Mouse (Mus musculus) left cerebral cortex, adult 2 months (tissue): ENCODE measurements at regions not wholly inside any gene's neighbourhood (a gene's known extent, or its start where the extent isn't known, plus 50 kb on each side); places are given as distances from the start of the nearest gene placed in this dataset.

ENCODE experiments used
- DNase-seq, 2 experiments: peaks; one replicate each; pipeline ENCODE4 v3.0.0; 2021 to 2022; ENCODE audit warnings: low spot score in 2 of 2, mixed read lengths in 1 of 2; ENCODE audit errors: extremely low spot score in 1 of 2
- H3K27ac ChIP-seq: fragments of 200-600 bp; 2 replicates; pipeline ENCODE4 v1.8.1; 2022
- H3K4me3 ChIP-seq: fragments of 200-600 bp; 2 replicates; pipeline ENCODE4 v1.8.1; 2022
- CTCF ChIP-seq: fragments of 200-600 bp; IDR thresholded peaks from 2 replicates; pipeline ENCODE4 v1.8.1; 2022; ENCODE audit warnings: antibody characterized with exemption, mild to moderate bottlenecking, moderate library complexity
- intact Hi-C: fragments of 180-260 bp; cut with DNase I; formaldehyde crosslinking; loops from one replicate; pipeline ENCODE4 v1.15.1; 2025

DNA sequence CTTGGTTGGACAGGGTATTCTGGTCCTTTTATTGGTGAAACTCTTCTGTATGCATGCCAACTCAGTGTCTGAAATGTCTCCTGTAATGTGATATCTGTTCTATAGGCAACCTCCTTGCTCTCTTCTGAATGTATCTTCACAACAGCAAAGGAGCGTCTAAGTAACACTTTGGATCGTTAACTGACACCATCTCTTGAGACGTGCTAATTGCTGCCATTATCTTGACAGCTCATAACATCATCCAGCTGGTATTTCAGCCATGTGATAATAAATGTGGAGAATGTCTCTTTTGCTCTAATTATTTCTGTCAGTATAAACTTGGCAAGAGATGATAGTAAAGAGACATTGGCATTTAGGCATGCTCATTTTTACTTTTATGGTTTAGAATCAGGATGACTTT lies 68.8 kb upstream of the Col8a1 start:
- DNase-seq, result no peak
- no peak for TF ChIP-seq CTCF
- H3K27ac ChIP-seq, result no peak overlapping the region
- H3K4me3 ChIP-seq, result no peak overlapping the region
- intact Hi-C loops, result no loop called here

DNA sequence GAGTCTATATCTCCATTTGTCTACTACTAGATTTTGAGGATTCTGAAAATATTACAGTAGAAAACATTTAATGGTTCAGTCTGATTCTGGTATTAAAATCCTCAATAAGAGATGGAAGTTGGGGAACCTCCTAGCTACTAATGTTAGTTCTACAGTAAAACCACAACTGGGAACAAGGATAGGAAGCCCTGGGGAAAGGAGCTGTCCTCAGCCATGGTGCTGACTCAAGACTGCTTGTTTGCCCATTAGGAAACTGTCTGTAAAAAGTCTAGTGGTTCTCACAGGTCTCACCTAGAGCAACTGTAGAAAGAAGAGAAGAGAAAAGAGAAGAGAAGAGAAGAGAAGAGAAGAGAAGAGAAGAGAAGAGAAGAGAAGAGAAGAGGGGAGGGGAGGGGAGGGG lies 90.9 kb upstream of the Col8a1 start:
- Histone ChIP-seq H3K4me3 (no peak overlapping the region), H3K27ac (no peak overlapping the region)
- TF ChIP-seq CTCF, result no peak
- DNase-seq, result no peak
- intact Hi-C loops, result no loop called here

DNA sequence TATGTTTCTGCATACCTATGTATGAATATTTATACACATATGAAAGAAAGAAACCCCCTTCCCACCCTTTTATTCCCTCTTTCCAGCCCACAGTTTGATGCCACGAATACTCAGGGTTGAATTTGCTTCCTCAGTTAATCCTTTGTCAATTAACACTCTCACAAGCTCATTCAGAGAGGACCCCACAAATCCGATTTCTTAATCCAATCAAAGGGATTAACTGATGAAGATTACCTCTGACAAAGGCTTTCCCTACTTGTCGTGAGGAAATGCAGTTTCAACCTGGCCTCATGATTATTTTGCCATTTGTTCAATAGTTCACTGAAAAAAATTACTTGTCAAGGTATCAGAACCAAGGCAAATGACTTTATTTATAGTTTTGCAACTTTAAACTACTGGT lies 91.8 kb upstream of the Col8a1 start:
- Histone ChIP-seq H3K4me3 (no peak overlapping the region), H3K27ac (no peak overlapping the region)
- no peak for DNase-seq
- TF ChIP-seq CTCF, result no peak
- intact Hi-C loops, result no loop called here

DNA sequence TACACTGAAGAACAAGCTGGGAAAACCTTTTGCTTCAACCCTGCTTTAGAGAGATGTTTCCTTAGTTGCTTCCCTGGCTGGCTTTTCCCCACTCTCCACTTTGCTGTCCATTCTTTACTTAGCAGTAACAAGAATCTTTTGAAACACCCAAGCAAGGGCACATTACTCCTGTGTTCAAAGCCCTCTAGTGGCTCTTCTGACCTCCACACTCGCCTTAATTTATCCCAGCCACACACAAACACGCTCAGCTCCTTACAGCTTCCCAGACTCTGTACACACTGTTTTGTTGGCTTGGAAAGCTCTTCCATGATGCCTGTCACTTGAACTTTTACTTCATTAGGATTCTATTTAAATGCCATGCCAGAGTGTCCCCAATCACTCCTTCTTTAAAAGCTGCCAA lies 97.3 kb upstream of the Col8a1 start:
- intact Hi-C loops, result no loop called here
- TF ChIP-seq CTCF, result peak; percentile 15; the same call in 1 of the 2 replicates
- Histone ChIP-seq H3K4me3 (no peak overlapping the region), H3K27ac (no peak overlapping the region)
- DNase-seq, result no peak

DNA sequence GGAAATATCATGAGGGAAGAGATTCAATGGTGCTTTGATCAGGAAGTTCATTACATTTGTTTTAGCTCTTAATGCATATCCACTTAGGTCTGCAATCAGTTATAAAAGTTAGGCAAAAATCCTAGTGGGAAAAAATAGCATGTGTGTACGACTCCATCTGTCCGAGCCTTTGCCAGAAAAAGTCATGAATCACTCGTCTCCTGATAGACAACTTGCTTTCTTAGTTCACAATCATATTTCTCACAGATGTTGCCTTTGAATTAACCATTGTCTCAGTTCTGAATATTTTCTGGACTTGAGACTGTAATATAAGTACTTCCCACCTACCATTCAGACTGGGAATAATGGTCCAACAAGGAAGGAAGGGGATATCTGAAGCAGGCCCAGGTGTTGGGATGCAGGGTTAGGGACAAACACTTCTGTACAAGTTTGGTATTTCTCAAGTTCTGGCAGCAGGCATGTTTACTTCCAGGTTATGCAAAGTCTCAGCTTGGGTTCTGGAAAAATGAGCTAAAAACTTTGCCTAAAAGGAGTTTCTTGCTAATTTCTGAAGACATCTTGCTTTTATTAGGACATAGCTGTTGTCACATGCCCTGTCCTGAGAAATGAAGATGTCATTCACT lies 98.4 kb upstream of the Col8a1 start:
- H3K4me3 ChIP-seq, result no peak overlapping the region
- DNase-seq, result no peak
- no peak overlapping the region for H3K27ac ChIP-seq
- TF ChIP-seq CTCF, result no peak
- intact Hi-C loops, result no loop called here

DNA sequence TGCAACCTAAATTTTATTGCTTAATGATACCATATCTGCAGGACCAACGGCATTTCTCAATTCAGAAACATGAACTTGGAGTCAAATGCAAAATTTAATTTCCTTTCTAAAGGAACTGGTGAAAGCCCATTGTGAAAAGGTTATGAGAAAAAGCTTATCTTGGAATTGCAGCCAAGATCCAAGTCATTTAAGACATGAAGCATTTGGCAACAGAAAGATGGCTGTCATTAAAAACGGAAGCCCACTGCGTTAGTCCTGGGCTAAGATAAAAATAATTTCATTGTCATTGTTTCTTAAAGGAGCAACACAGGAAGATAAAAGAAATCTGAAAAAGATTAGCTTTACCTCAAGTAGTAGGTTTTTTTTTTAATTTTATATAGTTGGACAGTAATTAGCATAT lies 99.2 kb upstream of the Col8a1 start:
- Histone ChIP-seq H3K27ac (no peak overlapping the region), H3K4me3 (no peak overlapping the region)
- DNase-seq, result no peak
- intact Hi-C loops, result no loop called here
- no peak for TF ChIP-seq CTCF

DNA sequence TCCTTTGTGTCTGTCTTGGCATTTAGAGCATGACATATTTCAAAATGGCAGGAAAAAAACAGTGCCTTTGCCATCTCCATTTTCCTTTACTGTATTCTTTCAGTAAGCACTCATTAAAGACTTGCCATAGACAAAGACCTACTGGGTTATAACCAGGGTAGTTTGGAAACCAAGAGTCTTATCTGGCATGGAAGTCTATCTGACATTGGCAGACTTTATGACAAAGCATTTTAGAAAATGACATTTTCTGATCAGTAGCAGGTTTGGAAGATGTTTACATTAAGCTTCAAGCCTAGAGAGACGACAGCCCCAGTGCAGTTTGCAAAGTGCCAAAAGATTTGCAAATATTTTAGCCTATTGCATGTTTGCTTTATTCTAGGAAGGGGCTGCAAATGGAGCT lies 102.5 kb upstream of the Col8a1 start:
- Histone ChIP-seq H3K4me3 (no peak overlapping the region), H3K27ac (no peak overlapping the region)
- no peak for DNase-seq
- TF ChIP-seq CTCF, result no peak
- intact Hi-C loops, result no loop called here

DNA sequence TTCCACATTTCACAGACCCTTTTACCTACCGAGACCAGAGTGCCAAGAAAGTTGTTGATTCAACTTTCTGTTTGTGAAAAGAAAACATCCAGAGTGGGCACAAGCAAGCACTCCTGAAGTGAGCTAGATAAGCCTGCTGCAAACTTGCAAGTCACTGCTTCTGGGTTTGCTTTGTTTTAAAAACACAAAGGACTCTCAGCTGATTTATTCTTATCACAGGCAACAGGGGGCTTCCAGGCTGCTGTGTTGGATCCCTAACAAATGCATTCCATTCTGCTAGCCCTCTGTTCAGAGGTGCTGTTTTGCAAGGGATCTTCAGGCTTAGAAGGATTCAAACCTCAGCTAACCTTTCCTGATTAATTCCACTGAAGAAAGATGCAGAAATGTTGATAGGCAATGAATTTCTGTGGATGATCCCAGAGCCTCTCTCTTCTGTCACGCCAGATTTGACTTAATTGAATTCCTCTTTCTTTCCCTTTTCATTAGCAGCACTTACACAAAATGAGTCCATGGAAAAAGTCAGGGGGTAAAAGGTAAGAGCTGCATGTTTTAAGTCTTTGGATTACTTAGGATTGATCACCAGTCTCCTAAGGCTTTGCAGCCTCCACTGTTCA lies 103.7 kb upstream of the Col8a1 start:
- Histone ChIP-seq H3K27ac (no peak overlapping the region), H3K4me3 (no peak overlapping the region)
- no peak for DNase-seq
- no peak for TF ChIP-seq CTCF
- intact Hi-C loops, result no loop called here

DNA sequence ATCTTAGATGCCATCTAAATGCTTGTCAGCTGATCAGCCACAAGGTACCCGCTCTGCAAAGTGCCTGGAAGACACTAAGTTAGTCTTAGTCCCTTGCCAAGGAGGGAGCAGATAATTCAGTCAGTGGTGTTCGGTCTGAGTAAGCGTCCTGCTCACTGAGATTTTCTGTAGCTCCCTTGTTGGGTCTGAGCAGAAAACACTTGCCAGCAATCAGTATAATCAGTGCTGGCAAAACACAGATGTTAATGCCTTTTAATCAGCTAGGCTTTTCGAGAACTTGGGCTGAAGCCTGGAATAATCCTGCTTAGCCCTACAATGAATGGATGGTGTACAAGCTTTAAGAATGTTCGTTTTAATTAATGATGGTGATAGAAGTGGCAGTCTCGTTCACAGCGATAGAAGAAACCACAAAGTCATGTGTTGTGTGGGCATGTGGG lies 104.2 kb upstream of the Col8a1 start:
- no peak overlapping the region for H3K27ac ChIP-seq
- TF ChIP-seq CTCF, result no peak

DNA sequence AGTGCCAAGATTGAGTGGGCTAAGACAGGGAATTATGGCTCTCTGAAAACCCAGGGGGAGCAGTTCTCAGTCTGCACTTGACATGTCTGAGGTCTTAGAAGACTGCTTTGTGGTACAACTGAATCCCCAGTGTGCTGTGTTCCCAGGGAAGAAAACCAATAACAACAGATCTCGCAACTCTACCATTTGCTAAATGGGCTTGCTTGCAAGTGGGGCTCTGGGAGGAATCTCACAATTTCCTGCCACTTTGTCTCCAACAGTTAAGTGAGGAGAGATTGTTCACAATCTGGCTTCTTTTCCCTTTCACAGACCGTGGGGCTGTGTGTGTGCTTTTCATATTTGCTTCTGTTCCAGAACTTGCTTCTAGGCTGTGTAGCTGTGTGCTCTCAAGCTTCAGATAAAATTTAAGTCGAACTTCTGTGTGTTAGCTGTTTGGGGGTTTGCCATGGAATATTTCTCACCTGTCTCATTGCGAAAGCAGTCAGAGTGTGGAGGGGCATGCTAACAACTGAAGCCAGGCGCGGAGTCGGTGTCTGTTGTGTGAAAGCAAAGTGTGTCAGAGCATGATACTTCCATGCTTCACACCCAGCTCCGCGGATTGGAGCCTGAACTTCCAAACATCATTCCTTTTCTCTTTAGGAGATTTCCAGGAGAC lies 108.8 kb upstream of the Col8a1 start:
- Histone ChIP-seq H3K4me3 (no peak overlapping the region), H3K27ac (no peak overlapping the region)
- no peak for TF ChIP-seq CTCF
- DNase-seq, result no peak
- intact Hi-C loops, result no loop called here

More for the DNA sequence above, 104.2 kb upstream of the Col8a1 start:
- intact Hi-C loops, result no loop called here
- H3K4me3 ChIP-seq, result no peak overlapping the region
- DNase-seq, result no peak

DNA sequence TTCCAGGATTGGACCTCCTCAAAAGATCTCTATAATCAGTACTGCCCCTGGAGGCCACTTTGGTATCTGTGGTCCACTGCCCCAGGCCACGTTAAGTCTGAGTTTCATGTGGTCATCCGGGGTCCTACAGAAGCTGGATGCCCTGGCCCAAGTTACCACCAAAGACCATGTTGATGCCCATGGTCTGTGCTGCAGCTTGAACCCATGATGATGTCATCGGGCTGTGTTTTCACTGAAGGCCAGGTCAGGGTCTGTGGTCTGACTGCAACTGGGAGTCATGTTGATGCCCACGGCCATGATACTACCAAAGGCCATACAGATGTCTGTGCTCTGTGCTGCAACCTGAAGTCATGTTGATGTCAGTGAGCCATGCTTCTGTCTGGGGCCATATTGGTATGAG lies 122.3 kb upstream of the Col8a1 start:
- no peak overlapping the region for H3K4me3 ChIP-seq
- no peak for TF ChIP-seq CTCF
- no peak for DNase-seq
- H3K27ac ChIP-seq, result no peak overlapping the region
- intact Hi-C loops, result no loop called here

DNA sequence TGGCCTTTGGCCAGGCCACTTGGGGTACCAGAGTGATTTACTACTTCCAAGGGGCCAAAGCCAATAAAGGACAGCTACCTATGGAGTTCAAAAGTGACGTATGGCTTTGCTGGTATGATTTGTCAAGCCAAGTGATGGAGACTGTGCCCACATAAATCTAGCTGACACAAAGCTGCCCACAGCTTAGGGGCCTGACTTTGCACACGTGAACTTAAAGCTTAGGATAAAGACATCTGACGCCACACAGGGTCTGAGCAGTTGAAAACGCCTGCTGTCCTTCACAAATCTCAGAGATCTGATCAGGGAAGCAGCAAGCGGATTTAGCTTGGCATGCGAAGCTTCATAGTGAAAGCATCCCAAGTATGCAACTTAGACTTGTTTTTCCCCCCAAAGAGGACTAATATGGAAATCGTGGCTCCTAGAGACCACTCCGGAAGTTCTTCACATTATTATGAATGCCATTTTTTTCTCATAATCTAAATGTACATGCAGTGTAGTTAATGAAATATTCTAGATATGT lies 127.1 kb upstream of the Col8a1 start:
- no peak for TF ChIP-seq CTCF

More for the DNA sequence above, 127.1 kb upstream of the Col8a1 start:
- Histone ChIP-seq H3K4me3 (no peak overlapping the region), H3K27ac (no peak overlapping the region)
- intact Hi-C loops, result no loop called here
- no peak for DNase-seq
